Mouse (Mus musculus) Patski (cell line): ENCODE measurements around the gene Slitrk3. TPM values are rescaled to one million over a fixed set of nuclear protein-coding genes. Genes with fewer than 3 reads are reported as not detected.

Experiments
- ATAC-seq: fragments of 100-300 bp; one replicate; pipeline ENCODE4 v1.8.0; 2021
- CTCF ChIA-PET: fragments of 350-600 bp; sonication (Branson Sonifier 250); formaldehyde crosslinking; loops from one replicate; lab custom pipeline; 2022; ENCODE audit warnings: inconsistent platforms; lab: Charles Lee
- POLR2A ChIA-PET: fragments of 350-600 bp; sonication (Branson Sonifier 250); formaldehyde crosslinking; loops from one replicate; lab custom pipeline; 2022; ENCODE audit warnings: antibody characterized with exemption, inconsistent platforms; lab: Charles Lee
- DNase-seq: peaks from one replicate; pipeline ENCODE4 v3.0.0-alpha.2; 2011; ENCODE audit warnings: low read depth, low spot score
- H3K27me3 ChIP-seq: fragments of 371-371 bp; one replicate; pipeline ENCODE4 v1.5.1; 2021
- CTCF ChIP-seq: fragments of 100-300 bp; IDR thresholded peaks from one replicate; pipeline ENCODE4 v1.5.1; 2021
- in situ Hi-C: fragments of 300-500 bp; cut with MboI; formaldehyde crosslinking; loops from 3 replicates; pipeline ENCODE4 v1.11.1; 2018; ENCODE audit warnings: low pct_unique_long_range_greater_than_20kb, mixed read lengths
- polyA plus RNA-seq: library from polyadenylated mRNA; unstranded; gene quantifications from one replicate; pipeline ENCODE4 v1.2.3, GENCODE M21; 2021

The Slitrk3 gene
- polyA plus RNA-seq, 1 experiment from 2014 or later, result not detected

DNA sequence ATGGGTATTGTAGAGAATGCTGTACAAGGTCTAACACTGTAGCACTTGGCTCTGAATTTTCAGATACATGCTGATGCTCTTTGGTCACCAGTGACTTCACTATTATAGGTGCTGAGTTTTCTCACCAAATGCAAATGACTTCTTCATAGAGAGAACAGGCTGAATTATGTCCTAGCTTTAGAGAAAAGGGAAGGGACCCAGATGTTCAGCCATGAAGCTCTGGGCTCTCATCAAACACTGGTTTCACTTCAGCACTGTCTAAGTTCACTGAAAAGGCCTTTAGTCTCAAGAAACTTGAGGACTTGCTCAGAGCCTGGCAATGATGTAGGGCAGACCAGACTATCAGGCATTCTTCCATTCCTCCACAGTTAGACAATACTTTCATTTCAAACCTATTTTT is 15.3 kb downstream of the Slitrk3 start:
- ATAC-seq (no peak), DNase-seq (no peak)
- in situ Hi-C loops, result no loop called here
- CTCF ChIA-PET, result interaction anchor here (1.4 kb wide), 1 partner anchor 24 kb away, joined by 3 read pairs; no protein-coding TSS in a partner anchor
- no peak for TF ChIP-seq CTCF
- H3K27me3 ChIP-seq, result peaks cover 17% of the 10 kb centered on the region
- POLR2A ChIA-PET, result no interaction called here

DNA sequence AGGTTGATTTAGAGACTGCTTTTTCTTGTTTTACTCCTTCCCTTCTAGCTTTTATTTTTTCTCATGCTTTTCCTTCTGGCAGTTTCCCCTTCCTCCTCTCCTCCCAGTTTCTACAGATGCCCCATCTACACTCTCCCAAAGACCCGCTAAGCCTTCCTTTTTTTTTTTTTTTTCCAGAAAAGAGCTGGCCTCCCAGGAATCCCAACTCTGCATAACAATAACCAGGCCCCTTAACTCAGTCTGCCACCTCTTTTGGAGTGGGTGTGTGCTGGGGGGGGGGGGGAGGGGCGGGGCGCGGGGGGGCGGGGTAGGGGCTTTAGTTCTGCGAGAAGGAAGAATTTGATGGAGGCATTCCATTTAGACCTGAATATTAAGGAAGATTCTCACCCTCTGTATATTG is 51.6 kb downstream of the Slitrk3 start:
- H3K27me3 ChIP-seq, result no peaks in the 10 kb centered on the region
- ATAC-seq (no peak), DNase-seq (no peak)
- POLR2A ChIA-PET, result no interaction called here
- no peak for TF ChIP-seq CTCF
- CTCF ChIA-PET, result no interaction called here
- in situ Hi-C loops, result no loop called here

DNA sequence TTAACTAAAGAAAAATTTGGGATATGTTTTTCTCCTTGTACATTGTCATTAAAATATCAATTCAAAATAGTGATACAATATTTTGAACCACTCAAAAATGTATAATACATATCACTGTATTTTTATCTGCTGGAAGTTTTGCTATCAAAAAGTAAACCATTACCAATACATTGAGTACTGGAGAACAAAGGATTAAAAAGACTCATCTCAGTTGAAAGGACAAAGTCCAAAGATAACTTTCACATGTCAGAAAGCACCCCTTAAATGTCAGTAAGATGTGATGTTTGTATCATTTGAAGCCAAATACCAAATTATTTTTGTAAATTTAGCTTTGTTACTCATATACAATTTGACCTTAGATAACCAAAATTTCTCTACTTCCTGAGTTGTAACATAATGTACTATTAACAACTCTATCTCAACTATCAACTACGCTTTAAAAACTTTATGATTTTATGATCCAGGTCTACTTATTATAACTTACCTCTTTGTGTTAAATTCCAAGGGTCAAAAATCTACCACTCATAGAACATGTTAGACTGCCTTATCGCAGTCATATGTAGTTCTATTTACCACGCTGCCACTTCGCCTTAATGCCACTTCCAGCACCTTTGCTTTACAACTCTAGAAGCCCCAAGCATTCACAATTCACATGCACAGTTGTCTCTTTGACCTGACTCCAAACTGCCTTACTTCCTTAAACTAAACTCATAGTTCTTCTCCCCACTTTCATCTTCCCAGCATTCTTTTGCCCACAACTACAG is 54.5 kb downstream of the Slitrk3 start:
- TF ChIP-seq CTCF, result no peak
- ChIA-PET POLR2A (no interaction called here), CTCF (no interaction called here)
- no peak for DNase-seq
- H3K27me3 ChIP-seq, result no peaks in the 10 kb centered on the region
- in situ Hi-C loops, result no loop called here
- ATAC-seq, result no peak

DNA sequence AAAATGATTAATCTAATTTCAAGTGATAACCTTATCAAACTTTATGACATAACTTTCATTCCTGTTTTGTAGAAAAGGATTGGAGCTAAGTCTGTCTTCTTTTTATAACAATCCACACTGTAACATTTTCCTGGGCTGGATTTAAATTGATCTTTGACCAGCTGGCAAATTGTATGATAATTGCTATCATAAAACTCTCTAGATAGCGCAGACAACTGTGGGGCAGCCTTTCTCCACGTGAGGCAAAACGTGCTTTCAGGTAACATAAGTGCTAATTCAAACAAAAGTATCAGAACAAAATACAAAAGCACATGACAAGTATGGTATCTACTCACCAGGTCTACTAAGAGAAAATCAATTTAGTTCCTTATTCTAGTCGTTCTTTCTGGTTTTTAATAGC is 60.1 kb downstream of the Slitrk3 start:
- DNase-seq, result no peak
- CTCF ChIA-PET, result no interaction called here
- no peak for TF ChIP-seq CTCF
- in situ Hi-C loops, result no loop called here
- no peaks in the 10 kb centered on the region for H3K27me3 ChIP-seq
- POLR2A ChIA-PET, result no interaction called here
- no peak for ATAC-seq

Other genes with a start within 250 kb of the Slitrk3 start
- not detected for gene Sis, start 89.9 kb downstream of the Slitrk3 start, polyA plus RNA-seq